Mouse (Mus musculus): Measurements from ENCODE around the gene Ajap1. TPM values are rescaled to one million over a fixed set of nuclear protein-coding genes. Genes with fewer than 3 reads are reported as not detected.

Gene Ajap1
- polyA plus RNA-seq, 1 experiment from 2014 or later, result 0.58 TPM

GRCm38 (mm10) chr4:153358243-153358550 lies 124.4 kb downstream of the Ajap1 start:
- H3K27ac ChIP-seq (ENCODE audit: low read depth, low read length), result no peak overlapping the region
- H3K4me1 ChIP-seq (replicated peaks; ENCODE audit: control insufficient read depth, insufficient read depth, low read length), result no peaks in the 10 kb centered on the region
- H3K36me3 ChIP-seq (ENCODE audit: control insufficient read depth, insufficient read depth, low read length), result no peaks in the 10 kb centered on the region
- H3K9me3 ChIP-seq (ENCODE audit: control insufficient read depth, low read length), result no peaks in the 10 kb centered on the region
- no peak for ATAC-seq (replicated peaks; ENCODE audit: low FRiP score)
- no peak overlapping the region for H3K4me3 ChIP-seq (ENCODE audit: low read depth, low read length)
- H3K4me2 ChIP-seq, result no peak overlapping the region
- WGBS, result 72% methylated on average over 7 of the region's 7 CpGs
- no peak overlapping the region for H3K9ac ChIP-seq (ENCODE audit: low read depth, low read length)
- DNase-seq (ENCODE audit: low spot score), result no peak
- no peaks in the 10 kb centered on the region for H3K27me3 ChIP-seq (replicated peaks; ENCODE audit: control insufficient read depth, insufficient read depth, low read length)

GRCm38 (mm10) chr4:153357539-153358242 lies 124.9 kb downstream of the Ajap1 start:
- Histone ChIP-seq H3K36me3 (ENCODE audit: control insufficient read depth, insufficient read depth, low read length) (no peaks in the 10 kb centered on the region), H3K4me3 (ENCODE audit: low read depth, low read length) (no peak overlapping the region), H3K4me2 (no peak overlapping the region), H3K4me1 (replicated peaks; ENCODE audit: control insufficient read depth, insufficient read depth, low read length) (no peaks in the 10 kb centered on the region), H3K9ac (ENCODE audit: low read depth, low read length) (no peak overlapping the region), H3K27me3 (replicated peaks; ENCODE audit: control insufficient read depth, insufficient read depth, low read length) (no peaks in the 10 kb centered on the region), H3K27ac (ENCODE audit: low read depth, low read length) (no peak overlapping the region), H3K9me3 (ENCODE audit: control insufficient read depth, low read length) (no peaks in the 10 kb centered on the region)
- WGBS, result 51% methylated on average over 9 of the region's 9 CpGs
- no peak for ATAC-seq (replicated peaks; ENCODE audit: low FRiP score)
- peak; percentile 59 for DNase-seq (ENCODE audit: low spot score)

- WGBS, result 87% methylated on average over 4 of the region's 4 CpGs
- Histone ChIP-seq H3K36me3 (ENCODE audit: control insufficient read depth, insufficient read depth, low read length) (no peaks in the 10 kb centered on the region), H3K27me3 (replicated peaks; ENCODE audit: control insufficient read depth, insufficient read depth, low read length) (no peaks in the 10 kb centered on the region), H3K9me3 (ENCODE audit: control insufficient read depth, low read length) (no peaks in the 10 kb centered on the region), H3K9ac (ENCODE audit: low read depth, low read length) (no peak overlapping the region), H3K27ac (ENCODE audit: low read depth, low read length) (no peak overlapping the region), H3K4me1 (replicated peaks; ENCODE audit: control insufficient read depth, insufficient read depth, low read length) (no peaks in the 10 kb centered on the region), H3K4me3 (ENCODE audit: low read depth, low read length) (no peak overlapping the region), H3K4me2 (no peak overlapping the region)
- no peak for ATAC-seq (replicated peaks; ENCODE audit: low FRiP score)
- DNase-seq (ENCODE audit: low spot score), result no peak
These were observed 126.4 kb downstream of the Ajap1 start for GRCm38 (mm10) chr4:153356236-153356635.

GRCm38 (mm10) chr4:153344999-153345398 lies 137.6 kb downstream of the Ajap1 start:
- 92% methylated on average over 3 of the region's 3 CpGs for WGBS
- no peaks in the 10 kb centered on the region for H3K4me1 ChIP-seq (replicated peaks; ENCODE audit: control insufficient read depth, insufficient read depth, low read length)
- no peak overlapping the region for H3K9ac ChIP-seq (ENCODE audit: low read depth, low read length)
- H3K4me3 ChIP-seq (ENCODE audit: low read depth, low read length), result no peak overlapping the region
- H3K36me3 ChIP-seq (ENCODE audit: control insufficient read depth, insufficient read depth, low read length), result no peaks in the 10 kb centered on the region
- DNase-seq (ENCODE audit: low spot score), result no peak
- no peak overlapping the region for H3K27ac ChIP-seq (ENCODE audit: low read depth, low read length)
- H3K9me3 ChIP-seq (ENCODE audit: control insufficient read depth, low read length), result no peaks in the 10 kb centered on the region
- no peaks in the 10 kb centered on the region for H3K27me3 ChIP-seq (replicated peaks; ENCODE audit: control insufficient read depth, insufficient read depth, low read length)
- ATAC-seq (replicated peaks; ENCODE audit: low FRiP score), result no peak
- H3K4me2 ChIP-seq, result no peak overlapping the region

- Histone ChIP-seq H3K27ac (ENCODE audit: low read depth, low read length) (no peak overlapping the region), H3K4me3 (ENCODE audit: low read depth, low read length) (no peak overlapping the region), H3K9ac (ENCODE audit: low read depth, low read length) (no peak overlapping the region), H3K9me3 (ENCODE audit: control insufficient read depth, low read length) (no peaks in the 10 kb centered on the region), H3K4me2 (no peak overlapping the region), H3K27me3 (replicated peaks; ENCODE audit: control insufficient read depth, insufficient read depth, low read length) (no peaks in the 10 kb centered on the region), H3K4me1 (replicated peaks; ENCODE audit: control insufficient read depth, insufficient read depth, low read length) (no peaks in the 10 kb centered on the region), H3K36me3 (ENCODE audit: control insufficient read depth, insufficient read depth, low read length) (no peaks in the 10 kb centered on the region)
- ATAC-seq (replicated peaks; ENCODE audit: low FRiP score) (no peak), DNase-seq (ENCODE audit: low spot score) (no peak)
These were observed 141.7 kb downstream of the Ajap1 start for GRCm38 (mm10) chr4:153340887-153341286.

- H3K27me3 ChIP-seq (replicated peaks; ENCODE audit: control insufficient read depth, insufficient read depth, low read length), result no peaks in the 10 kb centered on the region
- no peak overlapping the region for H3K4me2 ChIP-seq
- 82% methylated on average over 15 of the region's 15 CpGs for WGBS
These were observed 147.3 kb downstream of the Ajap1 start for GRCm38 (mm10) chr4:153335301-153335799.

GRCm38 (mm10) chr4:153327809-153328208 lies 154.8 kb downstream of the Ajap1 start:
- 75% methylated on average over 10 of the region's 10 CpGs for WGBS
- no peaks in the 10 kb centered on the region for H3K4me1 ChIP-seq (replicated peaks; ENCODE audit: control insufficient read depth, insufficient read depth, low read length)
- H3K4me3 ChIP-seq (ENCODE audit: low read depth, low read length), result no peak overlapping the region
- no peak for ATAC-seq (replicated peaks; ENCODE audit: low FRiP score)
- H3K27me3 ChIP-seq (replicated peaks; ENCODE audit: control insufficient read depth, insufficient read depth, low read length), result no peaks in the 10 kb centered on the region
- no peak overlapping the region for H3K27ac ChIP-seq (ENCODE audit: low read depth, low read length)
- no peak for DNase-seq (ENCODE audit: low spot score)
- H3K4me2 ChIP-seq, result no peak overlapping the region
- no peak overlapping the region for H3K9ac ChIP-seq (ENCODE audit: low read depth, low read length)
- H3K9me3 ChIP-seq (ENCODE audit: control insufficient read depth, low read length), result no peaks in the 10 kb centered on the region
- no peaks in the 10 kb centered on the region for H3K36me3 ChIP-seq (ENCODE audit: control insufficient read depth, insufficient read depth, low read length)

More at GRCm38 (mm10) chr4:153335301-153335799, 147.3 kb downstream of the Ajap1 start:
- Histone ChIP-seq H3K9ac (ENCODE audit: low read depth, low read length) (no peak overlapping the region), H3K9me3 (ENCODE audit: control insufficient read depth, low read length) (no peaks in the 10 kb centered on the region), H3K4me1 (replicated peaks; ENCODE audit: control insufficient read depth, insufficient read depth, low read length) (no peaks in the 10 kb centered on the region), H3K27ac (ENCODE audit: low read depth, low read length) (no peak overlapping the region), H3K4me3 (ENCODE audit: low read depth, low read length) (no peak overlapping the region), H3K36me3 (ENCODE audit: control insufficient read depth, insufficient read depth, low read length) (no peaks in the 10 kb centered on the region)
- ATAC-seq (replicated peaks; ENCODE audit: low FRiP score), result no peak
- no peak for DNase-seq (ENCODE audit: low spot score)
